Mouse (Mus musculus) intestine, embryonic 15.5 days (tissue): ENCODE results near the gene Wwc1. TPM values are rescaled to one million over a fixed set of nuclear protein-coding genes. Genes with fewer than 3 reads are reported as not detected.
A peak's percentile ranks its signal among the peaks of the same experiment; 100 is the strongest.
"Not testable (repeated sequence)": the region's sequence is repeated elsewhere in the genome, so short reads cannot be mapped to it uniquely, and the experiment has no call there.

Source experiments
- ATAC-seq: fragments of 200-750 bp; cut with Nextera tagmentation; 2 replicates; pipeline ENCODE4 v1.8.0; 2017; ENCODE audit warnings: moderate TSS enrichment, moderate library complexity
- H3K27ac ChIP-seq: fragments of 300-500 bp; sonication (generic); 2 replicates; pipeline ENCODE4 v1.5.1; 2015; ENCODE audit warnings: mild to moderate bottlenecking, inconsistent platforms
- H3K27me3 ChIP-seq: fragments of 300-500 bp; sonication (generic); replicated peaks from 2 replicates; pipeline ENCODE4 v1.6.1; 2015; ENCODE audit warnings: inconsistent platforms
- H3K36me3 ChIP-seq: fragments of 300-500 bp; sonication (generic); 2 replicates; pipeline ENCODE4 v1.6.1; 2015; ENCODE audit warnings: inconsistent platforms
- H3K4me1 ChIP-seq: fragments of 300-500 bp; sonication (generic); replicated peaks from 2 replicates; pipeline ENCODE4 v1.6.1; 2015; ENCODE audit warnings: inconsistent platforms
- H3K4me2 ChIP-seq: fragments of 300-500 bp; sonication (generic); replicated peaks from 2 replicates; pipeline ENCODE4 v1.6.1; 2015; ENCODE audit warnings: mild to moderate bottlenecking, inconsistent platforms
- H3K4me3 ChIP-seq: fragments of 300-500 bp; sonication (generic); replicated peaks from 2 replicates; pipeline ENCODE4 v1.5.1; 2015; ENCODE audit warnings: inconsistent platforms
- H3K9ac ChIP-seq: fragments of 300-500 bp; sonication (generic); 2 replicates; pipeline ENCODE4 v1.6.1; 2015; ENCODE audit warnings: inconsistent platforms
- H3K9me3 ChIP-seq: fragments of 300-500 bp; sonication (generic); 2 replicates; pipeline ENCODE4 v1.6.1; 2016; ENCODE audit warnings: inconsistent platforms
- WGBS: fragments of 180-500 bp; shearing (Covaris S2); methylation state at CpG from one replicate; pipeline ENCODE4 v1.1.7; 2015; 5-methylcytosine and 5-hydroxymethylcytosine counted together
- polyA plus RNA-seq: library from polyadenylated mRNA; unstranded; fragments of >200 nt; fragmentation: Nextera tagmentation; extraction: Ambion mirVana; gene quantifications from 2 replicates; pipeline ENCODE4 v1.2.1, GENCODE M21; 2015

Wwc1 gene
- polyA plus RNA-seq, 1 experiment from 2014 or later, result 14.1 TPM

- no peaks in the 10 kb centered on the region for H3K36me3 ChIP-seq
- H3K4me3 ChIP-seq, result peak overlapping the region; percentile 36
- 6% methylated on average over 70 of the region's 86 CpGs for WGBS
- no peak overlapping the region for H3K27ac ChIP-seq
- H3K4me1 ChIP-seq, result peaks cover 12% of the 10 kb centered on the region
- peak; percentile 49; the same call in 1 of the 2 replicates for ATAC-seq
- H3K9ac ChIP-seq, result no peak overlapping the region
- no peaks in the 10 kb centered on the region for H3K9me3 ChIP-seq
- peaks cover 49% of the 10 kb centered on the region for H3K27me3 ChIP-seq
- peak overlapping the region; percentile 60 for H3K4me2 ChIP-seq
Measured at GRCm38 (mm10) chr11:35797751-35798494, 182.4 kb downstream of the Wwc1 start.

GRCm38 (mm10) chr11:35792800-35793199 is 187.5 kb downstream of the Wwc1 start:
- H3K9ac ChIP-seq, H3K27ac ChIP-seq, H3K36me3 ChIP-seq: not testable (repeated sequence)

GRCm38 (mm10) chr11:35788443-35788842 is 191.9 kb downstream of the Wwc1 start:
- peaks cover 24% of the 10 kb centered on the region for H3K36me3 ChIP-seq
- H3K4me3 ChIP-seq, result no peak overlapping the region
- no peaks in the 10 kb centered on the region for H3K9me3 ChIP-seq
- no peaks in the 10 kb centered on the region for H3K4me1 ChIP-seq
- no peak overlapping the region for H3K27ac ChIP-seq
- no peaks in the 10 kb centered on the region for H3K27me3 ChIP-seq
- H3K4me2 ChIP-seq, result no peak overlapping the region
- WGBS, result 83% methylated on average over 2 of the region's 2 CpGs
- H3K9ac ChIP-seq, result no peak overlapping the region
- ATAC-seq, result no peak

More at GRCm38 (mm10) chr11:35792800-35793199, 187.5 kb downstream of the Wwc1 start:
- H3K4me1 ChIP-seq, H3K4me3 ChIP-seq, H3K4me2 ChIP-seq, ATAC-seq, H3K9me3 ChIP-seq: not testable (repeated sequence)
- H3K27me3 ChIP-seq, result peaks cover 31% of the 10 kb centered on the region
- 77% methylated on average over 5 of the region's 5 CpGs for WGBS

Other genes with a start within 250 kb of the Wwc1 start
- gene Pank3, start 211.0 kb downstream of the Wwc1 start, polyA plus RNA-seq, result 28.2 and 28.3 TPM in 2 replicates
- 0.57 and 0.77 TPM in 2 replicates for gene Fbll1, start 181.6 kb downstream of the Wwc1 start, polyA plus RNA-seq
- 118 and 122 TPM in 2 replicates for gene Rars, start 146.0 kb downstream of the Wwc1 start, polyA plus RNA-seq